Mouse (Mus musculus) left cerebral cortex, adult 11 months (tissue): ENCODE results near the gene Faxc.

Experiments
- DNase-seq: peaks from one replicate; pipeline ENCODE4 v3.0.0; 2022; ENCODE audit warnings: low spot score

The Faxc gene

GRCm38 (mm10) chr4:21930971-21931771, at the start of gene Faxc:
Faxc (plus strand) TSS chr4:21931329.
- DNase-seq: peak; percentile 54

- no peak for DNase-seq
These were observed 48.3 kb upstream of the Faxc start for GRCm38 (mm10) chr4:21882806-21883205.

- no peak for DNase-seq
These were observed 45.3 kb upstream of the Faxc start for GRCm38 (mm10) chr4:21885831-21886230.

GRCm38 (mm10) chr4:21931772-21932630, 872 bp downstream of the Faxc start:
- DNase-seq: no peak

- no peak for DNase-seq
These were observed 4.2 kb downstream of the Faxc start for GRCm38 (mm10) chr4:21935378-21935777.

GRCm38 (mm10) chr4:21936424-21936823, 5.3 kb downstream of the Faxc start:
- DNase-seq: no peak

- DNase-seq: no peak
These were observed 6.8 kb downstream of the Faxc start for GRCm38 (mm10) chr4:21937890-21938289.

- DNase-seq: no peak
These were observed 13.5 kb downstream of the Faxc start for GRCm38 (mm10) chr4:21944672-21945071.

- DNase-seq: no peak
These were observed 20.3 kb downstream of the Faxc start for GRCm38 (mm10) chr4:21951444-21951843.

GRCm38 (mm10) chr4:21952255-21952654, 21.1 kb downstream of the Faxc start:
- DNase-seq: no peak

GRCm38 (mm10) chr4:21957570-21958321, 26.6 kb downstream of the Faxc start:
- DNase-seq: no peak

GRCm38 (mm10) chr4:21971949-21972348, 40.8 kb downstream of the Faxc start:
- no peak for DNase-seq

- DNase-seq: no peak
These were observed 43.0 kb downstream of the Faxc start for GRCm38 (mm10) chr4:21974126-21974525.

- DNase-seq: no peak
These were observed 49.3 kb downstream of the Faxc start for GRCm38 (mm10) chr4:21980471-21980870.

GRCm38 (mm10) chr4:21982449-21982848, 51.3 kb downstream of the Faxc start:
- peak; percentile 27 for DNase-seq

GRCm38 (mm10) chr4:21986857-21987256, 55.7 kb downstream of the Faxc start:
- DNase-seq: no peak

GRCm38 (mm10) chr4:21987460-21987859, 56.3 kb downstream of the Faxc start:
- no peak for DNase-seq

- no peak for DNase-seq
These were observed 58.5 kb downstream of the Faxc start for GRCm38 (mm10) chr4:21989571-21990091.

- no peak for DNase-seq
These were observed 59.6 kb downstream of the Faxc start for GRCm38 (mm10) chr4:21990580-21991235.

- peak; percentile 61 for DNase-seq
These were observed 86.7 kb downstream of the Faxc start for GRCm38 (mm10) chr4:22017656-22018379.

- DNase-seq: no peak
These were observed 87.3 kb downstream of the Faxc start for GRCm38 (mm10) chr4:22018414-22018813.
